Mouse (Mus musculus) ES-E14 (cell line): ENCODE measurements around the gene Tmem189.

ENCODE experiments used
- CHD2 ChIP-seq: IDR thresholded peaks from 2 replicates; pipeline ENCODE4 v1.6.1; 2014; ENCODE audit warnings: mild to moderate bottlenecking, low read depth, low read length, inconsistent platforms
- HCFC1 ChIP-seq: IDR thresholded peaks from 2 replicates; pipeline ENCODE4 v1.6.1; 2012; ENCODE audit warnings: low read length, inconsistent platforms, borderline replicate concordance; ENCODE audit not compliant: insufficient read depth
- MAFK ChIP-seq: IDR thresholded peaks from 2 replicates; pipeline ENCODE4 v1.6.1; 2014; ENCODE audit warnings: mild to moderate bottlenecking, low read depth, low read length, inconsistent platforms; ENCODE audit not compliant: insufficient read depth
- ZNF384 ChIP-seq: IDR thresholded peaks from 2 replicates; pipeline ENCODE4 v1.6.1; 2012; ENCODE audit warnings: low read depth, low read length, inconsistent platforms

GRCm38 (mm10) chr2:167722538-167722937 is 32.9 kb upstream of the Tmem189 start:
- TF ChIP-seq CHD2: no peak
- TF ChIP-seq HCFC1: no peak
- no peak for TF ChIP-seq MAFK
- TF ChIP-seq ZNF384: no peak
